Mouse (Mus musculus) midbrain, postnatal 0 days (tissue): ENCODE measurements at regions not wholly inside any gene's neighbourhood (a gene's known extent, or its start where the extent isn't known, plus 50 kb on each side); places are given as distances from the start of the nearest gene placed in this dataset.
A peak's percentile ranks its signal among the peaks of the same experiment; 100 is the strongest.

Experiments used
- ATAC-seq: fragments of 200-750 bp; cut with Nextera tagmentation; 2 replicates; pipeline ENCODE4 v1.8.0; 2017; ENCODE audit warnings: moderate number of reproducible peaks, mild to moderate bottlenecking, moderate TSS enrichment, moderate library complexity; ENCODE audit not compliant: low FRiP score
- DNase-seq: peaks from one replicate; pipeline ENCODE4 v3.0.0-alpha.2; 2015; ENCODE audit warnings: low spot score
- H3K27ac ChIP-seq: fragments of 300-500 bp; sonication (generic); 2 replicates; pipeline ENCODE4 v1.5.1; 2014; ENCODE audit warnings: low read depth, mild to moderate bottlenecking, low read length, mixed read lengths
- H3K27me3 ChIP-seq: fragments of 300-500 bp; sonication (generic); 2 replicates; pipeline ENCODE4 v1.6.1; 2014; ENCODE audit warnings: low read length, control low read depth, mixed read lengths; ENCODE audit not compliant: insufficient read depth
- H3K36me3 ChIP-seq: fragments of 300-500 bp; sonication (generic); 2 replicates; pipeline ENCODE4 v1.6.1; 2014; ENCODE audit warnings: low read length, control low read depth, mixed read lengths; ENCODE audit not compliant: insufficient read depth
- H3K4me1 ChIP-seq: fragments of 300-500 bp; sonication (generic); 2 replicates; pipeline ENCODE4 v1.6.1; 2014; ENCODE audit warnings: mild to moderate bottlenecking, control low read depth, antibody characterized with exemption, low read length, mixed read lengths; ENCODE audit not compliant: insufficient read depth
- H3K4me2 ChIP-seq: fragments of 300-500 bp; sonication (generic); 2 replicates; pipeline ENCODE4 v1.6.1; 2014; ENCODE audit warnings: low read depth, mild to moderate bottlenecking, low read length, mixed read lengths; ENCODE audit not compliant: poor library complexity, severe bottlenecking
- H3K4me3 ChIP-seq: fragments of 300-500 bp; sonication (generic); 2 replicates; pipeline ENCODE4 v1.5.1; 2014; ENCODE audit warnings: low read depth, mild to moderate bottlenecking, low read length, moderate library complexity
- H3K9ac ChIP-seq: fragments of 300-500 bp; sonication (generic); replicated peaks from 2 replicates; pipeline ENCODE4 v1.6.1; 2014; ENCODE audit warnings: mild to moderate bottlenecking, low read length, moderate library complexity, mixed read lengths; ENCODE audit not compliant: poor library complexity, severe bottlenecking
- H3K9me3 ChIP-seq: fragments of 300-500 bp; sonication (generic); 2 replicates; pipeline ENCODE4 v1.6.1; 2016; ENCODE audit warnings: low read length, control low read depth
- CTCF ChIP-seq: IDR thresholded peaks from 2 replicates; pipeline ENCODE4 v1.5.1; 2016; ENCODE audit warnings: antibody characterized with exemption, mild to moderate bottlenecking
- WGBS: fragments of 180-500 bp; shearing (Covaris S2); extraction: QIAGEN DNeasy Blood & Tissue Kit; methylation state at CpG from one replicate; pipeline ENCODE4 v1.1.7; 2014; 5-methylcytosine and 5-hydroxymethylcytosine counted together

DNA sequence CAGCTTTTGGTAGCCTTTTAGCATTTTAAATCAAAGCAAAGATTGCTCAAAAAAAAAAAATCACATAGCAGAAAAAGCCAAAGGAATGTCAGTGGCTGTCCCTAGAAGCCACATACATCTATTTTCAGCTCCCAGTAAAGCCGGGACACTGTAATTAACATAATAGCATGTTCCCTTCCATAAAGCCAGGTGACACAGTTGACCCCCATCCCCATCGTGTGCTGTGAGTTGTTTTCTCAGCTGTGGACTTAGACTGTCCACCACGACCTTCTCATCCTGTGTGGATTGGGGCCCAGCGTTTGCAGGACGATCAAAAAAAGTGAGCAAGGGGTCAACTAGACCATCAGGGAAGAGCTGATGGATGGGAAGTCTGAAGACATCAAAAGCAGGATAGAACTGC is 78.9 kb upstream of the Ctnnb1 start:
- DNase-seq (no peak), ATAC-seq (no peak)
- 84% methylated on average over 5 of the region's 5 CpGs for WGBS
- H3K9me3 ChIP-seq, result no peaks in the 10 kb centered on the region
- no peak overlapping the region for H3K9ac ChIP-seq
- H3K36me3 ChIP-seq, result no peaks in the 10 kb centered on the region
- no peaks in the 10 kb centered on the region for H3K27me3 ChIP-seq
- no peak overlapping the region for H3K4me2 ChIP-seq
- H3K27ac ChIP-seq, result no peak overlapping the region
- no peak overlapping the region for H3K4me3 ChIP-seq
- no peak for TF ChIP-seq CTCF
- peaks cover 9% of the 10 kb centered on the region; the same call in 1 of the 2 replicates for H3K4me1 ChIP-seq

- H3K9ac ChIP-seq, result no peak overlapping the region
- WGBS, result 87% methylated on average over 5 of the region's 5 CpGs
- TF ChIP-seq CTCF, result no peak
- H3K4me3 ChIP-seq, result no peak overlapping the region
- no peaks in the 10 kb centered on the region for H3K27me3 ChIP-seq
- no peak for ATAC-seq
- no peaks in the 10 kb centered on the region for H3K36me3 ChIP-seq
- H3K27ac ChIP-seq, result no peak overlapping the region
- H3K4me2 ChIP-seq, result no peak overlapping the region
- DNase-seq, result no peak
- H3K4me1 ChIP-seq, result peaks cover 9% of the 10 kb centered on the region; the same call in 1 of the 2 replicates
- no peaks in the 10 kb centered on the region for H3K9me3 ChIP-seq
Measured at GRCm38 (mm10) chr9:120851914-120852313, 77.1 kb upstream of the Ctnnb1 start.

- WGBS, result 65% methylated on average over 6 of the region's 6 CpGs
- no peak for TF ChIP-seq CTCF
- DNase-seq, result no peak
- no peaks in the 10 kb centered on the region for H3K36me3 ChIP-seq
- H3K27me3 ChIP-seq, result no peaks in the 10 kb centered on the region
- no peaks in the 10 kb centered on the region for H3K9me3 ChIP-seq
- H3K9ac ChIP-seq, result no peak overlapping the region
- H3K4me2 ChIP-seq, result no peak overlapping the region
- peaks cover 9% of the 10 kb centered on the region; the same call in 1 of the 2 replicates for H3K4me1 ChIP-seq
- no peak overlapping the region for H3K27ac ChIP-seq
- H3K4me3 ChIP-seq, result no peak overlapping the region
- no peak for ATAC-seq
Measured at GRCm38 (mm10) chr9:120852572-120852971, 76.4 kb upstream of the Ctnnb1 start.

GRCm38 (mm10) chr9:120853032-120853597 is 75.9 kb upstream of the Ctnnb1 start:
- Histone ChIP-seq H3K4me1 (peaks cover 9% of the 10 kb centered on the region; the same call in 1 of the 2 replicates), H3K4me3 (no peak overlapping the region), H3K4me2 (no peak overlapping the region), H3K36me3 (no peaks in the 10 kb centered on the region), H3K27me3 (no peaks in the 10 kb centered on the region), H3K9me3 (no peaks in the 10 kb centered on the region), H3K9ac (no peak overlapping the region), H3K27ac (no peak overlapping the region)
- ATAC-seq (no peak), DNase-seq (no peak)
- WGBS, result 85% methylated on average over 8 of the region's 8 CpGs
- no peak for TF ChIP-seq CTCF

DNA sequence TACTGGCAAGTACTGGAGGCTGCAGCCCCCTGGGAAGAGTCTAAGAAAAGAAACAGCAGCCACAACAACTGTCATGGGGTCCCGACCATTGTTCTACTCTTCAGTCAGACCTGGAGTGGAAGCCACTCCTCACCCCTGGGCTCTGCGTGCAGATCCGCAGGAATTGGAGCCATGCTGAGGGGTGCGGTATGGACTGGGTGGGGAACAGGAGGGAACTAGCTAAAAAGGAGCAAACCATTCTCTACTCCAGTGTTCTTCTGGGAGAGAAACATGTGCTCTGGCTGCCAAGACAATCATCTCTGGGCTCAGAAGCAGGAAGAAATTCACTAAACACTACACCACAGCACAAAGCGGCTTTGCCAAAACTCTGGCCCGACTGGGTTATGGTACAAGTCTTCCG is 74.7 kb upstream of the Ctnnb1 start:
- H3K27me3 ChIP-seq, result no peaks in the 10 kb centered on the region
- H3K4me2 ChIP-seq, result no peak overlapping the region
- no peaks in the 10 kb centered on the region for H3K9me3 ChIP-seq
- H3K9ac ChIP-seq, result no peak overlapping the region
- H3K4me1 ChIP-seq, result peaks cover 9% of the 10 kb centered on the region; the same call in 1 of the 2 replicates
- ATAC-seq (no peak), DNase-seq (no peak)
- TF ChIP-seq CTCF, result no peak
- H3K36me3 ChIP-seq, result no peaks in the 10 kb centered on the region
- no peak overlapping the region for H3K27ac ChIP-seq
- WGBS, result 55% methylated on average over 7 of the region's 7 CpGs
- H3K4me3 ChIP-seq, result no peak overlapping the region

- DNase-seq, result peak; percentile 53
- Histone ChIP-seq H3K27me3 (no peaks in the 10 kb centered on the region), H3K4me3 (no peak overlapping the region), H3K27ac (no peak overlapping the region), H3K4me2 (no peak overlapping the region), H3K9ac (no peak overlapping the region), H3K4me1 (peaks cover 6% of the 10 kb centered on the region; the same call in 1 of the 2 replicates), H3K9me3 (no peaks in the 10 kb centered on the region), H3K36me3 (no peaks in the 10 kb centered on the region)
- no peak for TF ChIP-seq CTCF
- WGBS, result 41% methylated on average over 3 of the region's 3 CpGs
- no peak for ATAC-seq
Measured at GRCm38 (mm10) chr9:120855293-120856050, 73.5 kb upstream of the Ctnnb1 start.
